Mouse (Mus musculus): Measurements from ENCODE around the gene Specc1. TPM values are rescaled to one million over a fixed set of nuclear protein-coding genes. Genes with fewer than 3 reads are reported as not detected.

Specc1 gene
- 8.0 and 9.9 TPM in 2 replicates for polyA plus RNA-seq (2015; fragmentation: Nextera tagmentation; extraction: Ambion mirVana)

DNA sequence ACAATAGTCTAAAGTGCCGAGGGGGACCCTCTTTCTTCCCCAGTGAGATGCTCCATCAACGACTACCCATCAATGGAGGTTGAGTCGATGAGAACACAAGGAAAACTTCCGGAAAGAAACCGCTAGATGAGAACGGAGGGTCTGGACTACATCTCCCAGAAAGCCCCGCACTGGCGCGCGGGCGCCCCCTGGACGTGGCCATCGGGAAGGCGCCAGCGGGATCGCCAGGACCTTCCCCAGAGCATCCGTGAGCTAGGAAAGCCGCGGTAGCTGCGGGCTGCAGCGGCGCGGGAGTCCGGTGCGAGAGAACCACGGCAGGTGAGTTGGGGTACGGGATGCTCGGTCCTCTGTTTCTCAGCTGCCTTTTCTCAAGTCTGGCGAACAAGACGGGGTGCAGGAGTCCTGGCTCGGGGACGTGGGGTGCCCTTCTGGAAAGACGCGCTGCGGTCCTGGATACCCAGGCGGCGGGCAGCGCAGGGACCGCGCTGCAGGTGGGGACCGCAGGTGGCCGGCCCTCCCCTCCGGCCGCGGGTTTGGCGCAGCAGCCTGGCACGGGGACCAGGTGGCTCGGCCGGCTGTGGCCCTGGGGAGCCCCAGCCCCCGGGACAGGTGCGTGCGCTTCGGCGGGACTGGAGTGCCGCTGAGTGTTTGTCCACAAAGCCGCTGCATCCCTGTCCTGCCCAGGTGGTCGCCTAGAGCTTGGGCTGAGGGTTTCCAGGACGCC lies at the start of gene Specc1:
Specc1 (plus strand) TSS at position 192 of the 724 bp plus-strand sequence.
- peak within 1 kb of the TSS; percentile 71 for H3K9ac ChIP-seq (ENCODE audit: low read depth, low read length)
- no peaks in the 10 kb centered on the region for H3K9me3 ChIP-seq (replicated peaks; ENCODE audit: control insufficient read depth, low read length, poor library complexity, severe bottlenecking)
- H3K4me1 ChIP-seq (ENCODE audit: control insufficient read depth, insufficient read depth, low read length), result peaks cover 3% of the 10 kb centered on the region; the same call in 1 of the 2 replicates
- H3K36me3 ChIP-seq (ENCODE audit: control insufficient read depth, insufficient read depth, low read length), result no peaks in the 10 kb centered on the region
- peak within 1 kb of the TSS; percentile 99 for H3K4me2 ChIP-seq (ENCODE audit: low read length)
- no peaks in the 10 kb centered on the region for H3K27me3 ChIP-seq (ENCODE audit: control insufficient read depth, insufficient read depth, low read depth, low read length)
- H3K4me3 ChIP-seq (ENCODE audit: low read depth, low read length), result peak within 1 kb of the TSS; percentile 72
- peak; percentile 95 for ATAC-seq
- under 1% methylated on average over 56 of the region's 58 CpGs for WGBS
- peak within 1 kb of the TSS; percentile 26; the same call in 1 of the 2 replicates for H3K27ac ChIP-seq (ENCODE audit: low read length)

DNA sequence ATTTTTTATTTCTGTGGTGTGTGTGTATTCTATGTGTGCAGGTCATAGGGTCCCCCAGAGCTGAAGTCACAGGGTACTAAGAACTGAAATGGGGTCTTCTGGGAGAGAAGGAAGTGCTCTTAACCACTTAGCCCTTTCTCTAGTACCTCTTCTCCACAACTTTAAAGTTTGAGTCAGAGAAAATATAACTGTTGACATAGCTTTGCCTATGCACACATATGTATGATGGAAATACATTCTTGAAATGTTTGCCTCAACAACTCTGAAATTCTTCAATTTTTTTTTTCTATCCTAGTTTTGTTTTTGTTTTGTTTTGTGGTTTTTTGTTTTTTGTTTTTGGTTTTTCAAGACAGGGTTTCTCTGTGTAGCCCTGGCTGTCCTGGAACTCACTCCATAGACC lies 48.2 kb upstream of the Specc1 start:
- H3K4me3 ChIP-seq (ENCODE audit: low read depth, low read length), result no peak overlapping the region
- H3K27ac ChIP-seq (ENCODE audit: low read length), result no peak overlapping the region
- H3K4me2 ChIP-seq (ENCODE audit: low read length), result no peak overlapping the region
- no peaks in the 10 kb centered on the region for H3K4me1 ChIP-seq (ENCODE audit: control insufficient read depth, insufficient read depth, low read length)
- H3K9ac ChIP-seq (ENCODE audit: low read depth, low read length), result no peak overlapping the region
- no peaks in the 10 kb centered on the region for H3K9me3 ChIP-seq (replicated peaks; ENCODE audit: control insufficient read depth, low read length, poor library complexity, severe bottlenecking)
- no peaks in the 10 kb centered on the region for H3K27me3 ChIP-seq (ENCODE audit: control insufficient read depth, insufficient read depth, low read depth, low read length)
- H3K36me3 ChIP-seq (ENCODE audit: control insufficient read depth, insufficient read depth, low read length), result peaks cover 26% of the 10 kb centered on the region
- no peak for ATAC-seq

GRCm38 (mm10) chr11:61919702-61920101 lies 36.9 kb upstream of the Specc1 start:
- Histone ChIP-seq H3K9ac (ENCODE audit: low read depth, low read length) (no peak overlapping the region), H3K4me3 (ENCODE audit: low read depth, low read length) (no peak overlapping the region), H3K27ac (ENCODE audit: low read length) (no peak overlapping the region), H3K4me1 (ENCODE audit: control insufficient read depth, insufficient read depth, low read length) (no peaks in the 10 kb centered on the region), H3K36me3 (ENCODE audit: control insufficient read depth, insufficient read depth, low read length) (peaks cover 11% of the 10 kb centered on the region), H3K4me2 (ENCODE audit: low read length) (no peak overlapping the region), H3K27me3 (ENCODE audit: control insufficient read depth, insufficient read depth, low read depth, low read length) (no peaks in the 10 kb centered on the region), H3K9me3 (replicated peaks; ENCODE audit: control insufficient read depth, low read length, poor library complexity, severe bottlenecking) (no peaks in the 10 kb centered on the region)
- ATAC-seq, result no peak
- WGBS, result 98% methylated on average over 3 of the region's 3 CpGs

DNA sequence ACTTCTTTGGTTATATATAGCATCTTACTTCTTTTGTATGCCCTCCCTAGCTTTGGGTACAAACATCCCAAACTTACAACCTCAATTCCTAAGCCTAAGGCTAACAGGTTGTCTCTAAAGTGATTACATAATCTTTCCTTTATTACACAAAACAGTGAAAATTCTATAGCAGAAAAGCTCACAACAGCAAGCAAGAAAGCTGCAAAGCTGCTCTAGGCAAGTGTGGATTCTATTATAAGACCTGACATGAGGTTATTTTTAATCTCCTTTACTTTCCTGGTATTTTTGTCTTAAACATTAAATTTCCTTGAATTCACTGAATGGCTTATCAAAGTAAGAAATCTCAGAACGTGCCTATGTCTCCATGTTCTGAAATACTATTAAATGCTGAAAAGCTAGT lies 33.3 kb upstream of the Specc1 start:
- Histone ChIP-seq H3K27ac (ENCODE audit: low read length) (no peak overlapping the region), H3K4me1 (ENCODE audit: control insufficient read depth, insufficient read depth, low read length) (peaks cover under 1% of the 10 kb centered on the region; the same call in 1 of the 2 replicates), H3K36me3 (ENCODE audit: control insufficient read depth, insufficient read depth, low read length) (0 out of 2 replicates have a peak, but pooled peaks cover 2% of the 10 kb centered on the region), H3K4me2 (ENCODE audit: low read length) (no peak overlapping the region), H3K9ac (ENCODE audit: low read depth, low read length) (no peak overlapping the region), H3K4me3 (ENCODE audit: low read depth, low read length) (no peak overlapping the region), H3K9me3 (replicated peaks; ENCODE audit: control insufficient read depth, low read length, poor library complexity, severe bottlenecking) (no peaks in the 10 kb centered on the region), H3K27me3 (ENCODE audit: control insufficient read depth, insufficient read depth, low read depth, low read length) (no peaks in the 10 kb centered on the region)
- ATAC-seq, result no peak
- WGBS, result 84% methylated on average over 1 of the region's 1 CpGs

- Histone ChIP-seq H3K27me3 (ENCODE audit: control insufficient read depth, insufficient read depth, low read depth, low read length) (no peaks in the 10 kb centered on the region), H3K9me3 (replicated peaks; ENCODE audit: control insufficient read depth, low read length, poor library complexity, severe bottlenecking) (no peaks in the 10 kb centered on the region), H3K27ac (ENCODE audit: low read length) (peak overlapping the region; percentile 98), H3K9ac (ENCODE audit: low read depth, low read length) (peak overlapping the region; percentile 93), H3K36me3 (ENCODE audit: control insufficient read depth, insufficient read depth, low read length) (no peaks in the 10 kb centered on the region), H3K4me2 (ENCODE audit: low read length) (peak overlapping the region; percentile 74), H3K4me3 (ENCODE audit: low read depth, low read length) (peak overlapping the region; percentile 75), H3K4me1 (ENCODE audit: control insufficient read depth, insufficient read depth, low read length) (peaks cover 16% of the 10 kb centered on the region)
- 3% methylated on average over 46 of the region's 47 CpGs for WGBS
- peak; percentile 82 for ATAC-seq
Measured at GRCm38 (mm10) chr11:61929323-61930097, 27.1 kb upstream of the Specc1 start.

DNA sequence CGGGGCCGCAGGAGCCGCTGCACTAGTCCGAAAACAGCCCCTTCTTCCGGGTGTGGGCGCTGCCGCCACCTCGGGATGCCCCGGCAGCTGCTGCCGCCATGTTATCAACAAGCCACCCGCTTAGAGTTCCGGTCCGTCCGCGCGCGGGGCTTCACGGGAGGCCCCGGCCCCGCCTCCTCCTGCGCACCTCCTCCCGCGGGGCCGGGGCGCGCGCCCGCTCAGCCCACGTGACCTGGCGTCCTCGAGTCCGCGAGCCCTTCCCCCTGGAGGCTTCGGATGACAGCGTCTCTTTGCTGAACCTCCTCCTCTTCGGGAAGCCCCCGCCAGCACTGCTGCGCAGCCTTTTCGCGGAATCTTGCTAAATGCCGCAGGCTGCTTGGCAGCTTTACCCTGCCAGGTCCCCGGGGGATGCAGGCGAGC lies 26.5 kb upstream of the Specc1 start, which contains the start of gene Akap10:
Akap10 (minus strand) TSS at position 155 of the 420 bp plus-strand sequence.
- Histone ChIP-seq H3K27ac (ENCODE audit: low read length) (peak within 1 kb of the TSS; percentile 98), H3K4me1 (ENCODE audit: control insufficient read depth, insufficient read depth, low read length) (peaks cover 16% of the 10 kb centered on the region), H3K36me3 (ENCODE audit: control insufficient read depth, insufficient read depth, low read length) (no peaks in the 10 kb centered on the region), H3K9me3 (replicated peaks; ENCODE audit: control insufficient read depth, low read length, poor library complexity, severe bottlenecking) (no peaks in the 10 kb centered on the region), H3K27me3 (ENCODE audit: control insufficient read depth, insufficient read depth, low read depth, low read length) (no peaks in the 10 kb centered on the region), H3K4me2 (ENCODE audit: low read length) (peak within 1 kb of the TSS; percentile 79), H3K9ac (ENCODE audit: low read depth, low read length) (peak within 1 kb of the TSS; percentile 93), H3K4me3 (ENCODE audit: low read depth, low read length) (peak within 1 kb of the TSS; percentile 75)
- peak; percentile 93 for ATAC-seq
- under 1% methylated on average over 43 of the region's 43 CpGs for WGBS

DNA sequence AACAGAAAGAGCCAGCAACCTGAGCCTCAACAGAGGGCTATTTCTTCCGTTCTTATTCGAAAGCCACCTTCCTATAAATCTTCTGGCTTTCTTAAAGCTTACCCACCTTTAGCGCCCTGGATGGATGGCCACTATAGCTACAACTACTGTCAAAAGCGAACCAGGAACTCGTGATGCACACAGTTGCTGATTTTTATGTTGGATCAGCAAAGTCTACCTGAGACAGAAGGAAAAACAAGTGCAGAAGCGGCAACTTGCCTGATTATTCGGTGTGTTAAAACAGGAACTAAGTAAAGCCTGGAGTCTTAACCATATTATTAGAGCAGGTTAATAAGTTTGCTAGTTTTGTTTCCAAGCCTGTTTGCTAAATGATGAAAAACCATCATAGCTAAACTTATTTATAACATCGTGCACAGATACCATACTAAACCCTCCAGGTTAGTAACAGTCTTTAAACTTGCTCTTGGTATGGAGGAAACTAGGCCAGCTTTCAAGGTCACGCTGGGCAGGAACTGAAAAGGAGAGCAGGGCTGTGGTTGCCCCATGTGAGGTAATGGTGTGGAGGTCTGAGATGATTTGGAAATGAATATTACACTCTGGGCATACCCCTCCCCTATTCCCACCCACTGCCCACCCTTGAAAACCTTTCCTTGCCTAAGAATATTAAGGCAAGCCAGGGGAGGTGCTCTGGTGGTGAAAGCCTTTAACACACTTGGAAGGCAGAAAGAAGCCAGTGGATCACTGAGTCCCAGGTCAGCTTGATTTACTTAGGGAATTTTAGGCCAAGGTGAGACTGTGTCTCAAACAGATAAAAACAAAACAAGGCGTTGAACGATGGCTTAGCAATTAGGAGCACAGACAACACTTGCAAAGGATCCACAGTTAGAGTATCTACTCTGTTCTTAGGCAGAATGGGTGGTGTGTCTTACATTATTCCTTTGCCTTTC lies 25.6 kb upstream of the Specc1 start:
- peak overlapping the region; percentile 98 for H3K27ac ChIP-seq (ENCODE audit: low read length)
- H3K9me3 ChIP-seq (replicated peaks; ENCODE audit: control insufficient read depth, low read length, poor library complexity, severe bottlenecking), result no peaks in the 10 kb centered on the region
- peak overlapping the region; percentile 93 for H3K9ac ChIP-seq (ENCODE audit: low read depth, low read length)
- H3K36me3 ChIP-seq (ENCODE audit: control insufficient read depth, insufficient read depth, low read length), result no peaks in the 10 kb centered on the region
- H3K4me2 ChIP-seq (ENCODE audit: low read length), result peak overlapping the region; percentile 79
- H3K4me3 ChIP-seq (ENCODE audit: low read depth, low read length), result peak overlapping the region; percentile 75
- peak; percentile 52 for ATAC-seq
- peaks cover 16% of the 10 kb centered on the region for H3K4me1 ChIP-seq (ENCODE audit: control insufficient read depth, insufficient read depth, low read length)
- no peaks in the 10 kb centered on the region for H3K27me3 ChIP-seq (ENCODE audit: control insufficient read depth, insufficient read depth, low read depth, low read length)
- WGBS, result 21% methylated on average over 11 of the region's 11 CpGs

GRCm38 (mm10) chr11:61937761-61938160 lies 18.8 kb upstream of the Specc1 start:
- H3K27ac ChIP-seq (ENCODE audit: low read length), result no peak overlapping the region
- no peak overlapping the region for H3K9ac ChIP-seq (ENCODE audit: low read depth, low read length)
- 95% methylated on average over 1 of the region's 1 CpGs for WGBS
- no peaks in the 10 kb centered on the region for H3K4me1 ChIP-seq (ENCODE audit: control insufficient read depth, insufficient read depth, low read length)
- no peak overlapping the region for H3K4me2 ChIP-seq (ENCODE audit: low read length)
- no peak overlapping the region for H3K4me3 ChIP-seq (ENCODE audit: low read depth, low read length)
- H3K27me3 ChIP-seq (ENCODE audit: control insufficient read depth, insufficient read depth, low read depth, low read length), result no peaks in the 10 kb centered on the region
- H3K9me3 ChIP-seq (replicated peaks; ENCODE audit: control insufficient read depth, low read length, poor library complexity, severe bottlenecking), result no peaks in the 10 kb centered on the region
- H3K36me3 ChIP-seq (ENCODE audit: control insufficient read depth, insufficient read depth, low read length), result no peaks in the 10 kb centered on the region
- no peak for ATAC-seq

Measured in midbrain, embryonic 16.5 days (tissue).